Mouse (Mus musculus): ENCODE measurements at regions not wholly inside any gene's neighbourhood (a gene's known extent, or its start where the extent isn't known, plus 50 kb on each side); places are given as distances from the start of the nearest gene placed in this dataset.
A peak's percentile ranks its signal among the peaks of the same experiment; 100 is the strongest.
"Not testable (repeated sequence)": the region's sequence is repeated elsewhere in the genome, so short reads cannot be mapped to it uniquely, and the experiment has no call there.

DNA sequence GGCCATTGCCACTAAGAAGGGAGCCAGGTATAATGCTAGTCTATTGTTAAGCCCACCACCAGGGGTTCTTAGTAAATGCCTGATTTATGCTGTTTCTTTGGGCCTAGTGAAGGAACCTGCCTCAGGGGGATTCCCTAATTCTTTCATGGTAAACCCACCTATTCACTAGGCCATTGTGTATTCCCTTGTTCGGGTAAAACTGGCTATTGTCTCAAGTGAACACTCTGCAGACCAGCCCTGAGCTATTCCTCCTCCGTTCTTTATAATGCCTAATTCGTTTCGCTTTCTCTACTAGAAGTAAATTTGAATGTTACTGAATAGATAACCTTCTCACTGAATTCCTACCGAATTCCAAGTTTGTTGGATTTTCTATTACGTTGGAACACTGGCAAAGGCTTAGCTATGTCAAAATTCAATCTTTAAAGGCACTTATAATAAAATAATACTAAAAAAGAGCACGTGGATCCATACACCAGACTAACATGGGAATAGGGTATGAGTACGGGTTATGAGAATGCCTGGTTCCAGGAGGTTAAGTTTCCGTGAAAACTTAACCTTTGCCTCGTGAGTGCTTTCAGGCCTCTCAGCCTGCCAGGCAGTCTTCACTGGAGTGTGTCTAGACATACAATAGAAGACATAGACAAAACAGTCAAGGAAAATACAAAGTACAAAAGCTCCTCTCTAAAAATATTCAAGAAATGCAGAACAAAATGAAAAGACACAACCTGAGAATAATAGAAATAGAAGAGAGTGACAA lies 536.8 kb upstream of the Cntn5 start:
- DNase-seq (ENCODE audit: extremely low read depth, insufficient read length, low spot score), result not testable (repeated sequence)

DNA sequence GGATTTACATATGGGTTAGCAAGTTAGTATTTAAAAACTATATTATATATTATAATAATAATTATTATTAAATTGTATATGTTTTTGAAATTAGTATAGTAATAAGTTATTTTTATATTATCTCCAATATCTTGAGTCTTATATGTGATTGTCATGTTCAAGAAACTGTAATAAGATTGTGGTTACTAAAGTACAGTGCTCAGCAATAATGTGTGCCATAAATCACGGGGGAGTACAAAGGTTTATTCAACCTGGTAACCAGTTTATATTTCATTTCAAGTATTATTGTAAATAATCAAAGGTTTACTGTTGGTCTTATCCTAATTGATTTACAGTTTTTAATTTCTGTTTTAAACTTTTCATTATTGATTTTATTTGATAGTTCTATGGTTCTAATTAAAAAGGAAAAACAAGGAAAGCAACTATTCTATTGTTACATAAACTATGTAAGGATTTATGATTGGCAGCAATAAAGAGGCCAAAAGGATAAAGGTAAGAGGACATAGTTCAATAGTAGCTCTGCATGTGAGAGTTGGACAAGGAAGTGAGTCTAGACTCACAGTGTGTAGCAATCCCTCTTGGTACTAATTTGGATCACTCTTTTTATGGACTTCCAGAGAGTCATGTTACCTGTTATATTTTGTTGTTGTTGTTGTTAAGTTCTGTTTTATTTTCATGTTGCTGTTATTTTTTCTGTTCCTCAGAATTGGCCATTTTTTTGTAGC lies 532.0 kb upstream of the Cntn5 start:
- no peak for DNase-seq (ENCODE audit: extremely low read depth, insufficient read length, low spot score)

GRCm38 (mm10) chr9:11436014-11436413 lies 531.4 kb upstream of the Cntn5 start:
- no peak for DNase-seq (ENCODE audit: extremely low read depth, insufficient read length, low spot score)

GRCm38 (mm10) chr9:11435019-11435418 lies 530.4 kb upstream of the Cntn5 start:
- peak; percentile 44 for DNase-seq (ENCODE audit: extremely low read depth, insufficient read length, low spot score)

GRCm38 (mm10) chr9:11426473-11426872 lies 521.9 kb upstream of the Cntn5 start:
- no peak for DNase-seq (ENCODE audit: extremely low read depth, insufficient read length, low spot score)

GRCm38 (mm10) chr9:11396829-11397228 lies 492.3 kb upstream of the Cntn5 start:
- no peak for DNase-seq (ENCODE audit: extremely low read depth, insufficient read length, low spot score)

- no peak for DNase-seq (ENCODE audit: extremely low read depth, insufficient read length, low spot score)
Measured at GRCm38 (mm10) chr9:11381648-11382075, 477.1 kb upstream of the Cntn5 start.

- peak; percentile 84 for DNase-seq (ENCODE audit: extremely low read depth, insufficient read length, low spot score)
Measured at GRCm38 (mm10) chr9:11380531-11380930, 476.0 kb upstream of the Cntn5 start.

DNA sequence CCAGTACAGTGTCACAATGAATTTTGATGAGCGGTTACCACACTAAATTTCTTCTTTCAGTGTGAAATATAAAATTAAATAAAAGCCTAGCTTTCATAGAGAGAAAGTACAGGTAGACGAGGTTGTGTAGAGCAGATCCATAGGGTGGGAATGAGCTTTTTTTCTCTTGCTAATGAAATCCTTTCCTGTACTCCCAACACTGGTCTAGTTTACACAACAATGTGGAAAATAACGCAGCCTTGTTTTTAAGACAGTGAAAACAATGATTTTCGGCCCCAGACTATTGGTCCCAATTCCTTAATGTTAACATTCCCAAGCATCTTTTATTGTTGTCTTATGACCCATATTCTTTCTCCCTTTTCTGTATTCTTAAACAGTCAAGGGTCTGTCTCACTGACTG lies 473.5 kb upstream of the Cntn5 start:
- no peak for DNase-seq (ENCODE audit: extremely low read depth, insufficient read length, low spot score)

- no peak for DNase-seq (ENCODE audit: extremely low read depth, insufficient read length, low spot score)
Measured at GRCm38 (mm10) chr9:11377586-11377985, 473.0 kb upstream of the Cntn5 start.

DNA sequence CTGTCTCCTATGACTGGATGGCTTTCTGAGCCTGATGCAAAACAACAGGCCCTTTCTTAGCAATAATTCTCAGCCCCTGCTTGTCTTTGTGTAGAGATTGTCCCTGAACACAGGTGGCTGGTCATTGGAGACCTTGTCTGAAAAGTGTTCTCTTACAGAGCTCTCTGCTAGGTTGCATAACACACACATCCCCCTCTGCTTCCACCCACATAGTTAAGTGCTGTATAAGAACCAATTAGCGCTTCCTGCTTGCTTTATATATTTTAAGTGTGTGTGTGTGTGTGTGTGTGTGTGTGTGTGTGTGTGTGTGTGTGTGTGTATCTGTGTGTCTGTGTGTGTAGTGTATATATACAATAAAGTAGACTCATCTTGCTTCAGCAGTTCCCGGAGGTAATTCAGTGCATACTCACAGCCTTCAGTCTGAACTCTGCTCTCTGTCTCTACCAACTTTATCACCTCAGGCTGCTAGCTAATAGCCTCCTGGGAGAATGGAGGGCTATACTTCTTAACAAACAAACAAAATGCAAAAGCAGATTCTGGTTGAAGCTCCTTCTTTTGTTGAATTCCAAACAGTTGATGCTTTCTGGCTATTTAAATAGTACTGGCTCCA lies 468.8 kb upstream of the Cntn5 start:
- DNase-seq (ENCODE audit: extremely low read depth, insufficient read length, low spot score), result no peak

GRCm38 (mm10) chr9:11368056-11368455 lies 463.5 kb upstream of the Cntn5 start:
- no peak for DNase-seq (ENCODE audit: extremely low read depth, insufficient read length, low spot score)

DNA sequence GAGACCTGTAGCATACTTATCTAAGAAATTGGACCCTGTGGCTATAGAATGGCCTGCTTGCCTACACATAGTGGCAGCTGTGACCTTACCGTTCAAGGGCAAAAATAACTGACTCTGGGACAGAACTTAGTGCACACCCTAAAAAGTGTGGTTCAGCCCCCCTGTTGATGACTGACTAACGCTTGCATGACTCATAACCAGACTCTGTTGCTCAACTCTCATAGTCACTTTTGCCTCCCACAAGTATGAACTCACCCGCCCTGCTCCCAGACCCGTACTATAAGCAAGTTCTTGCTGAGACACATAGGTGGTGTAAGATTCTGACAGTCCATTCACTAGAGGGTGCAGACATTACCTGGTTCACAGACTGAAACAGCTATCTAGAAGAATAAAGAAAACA lies 424.3 kb upstream of the Cntn5 start:
- DNase-seq (ENCODE audit: extremely low read depth, insufficient read length, low spot score), result peak; percentile 68

DNA sequence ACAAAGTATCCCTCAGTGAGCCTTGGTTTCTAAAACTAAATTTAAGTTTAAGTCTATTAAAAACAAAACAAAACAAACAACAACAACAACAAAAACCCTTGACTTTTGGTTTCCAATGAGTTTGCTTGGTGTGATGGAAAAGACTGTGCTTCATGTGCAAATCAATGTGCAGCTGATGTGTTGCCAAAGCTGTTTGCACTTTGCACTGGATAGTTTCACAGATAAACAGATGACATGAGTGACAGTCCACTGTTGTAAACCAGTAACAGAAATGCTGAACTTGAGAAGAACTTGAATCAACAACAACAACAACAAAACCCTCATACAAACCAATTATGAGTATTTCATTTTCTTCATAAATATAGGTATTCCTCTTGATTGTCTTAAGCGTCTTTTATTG lies 412.6 kb upstream of the Cntn5 start:
- no peak for DNase-seq (ENCODE audit: extremely low read depth, insufficient read length, low spot score)

DNA sequence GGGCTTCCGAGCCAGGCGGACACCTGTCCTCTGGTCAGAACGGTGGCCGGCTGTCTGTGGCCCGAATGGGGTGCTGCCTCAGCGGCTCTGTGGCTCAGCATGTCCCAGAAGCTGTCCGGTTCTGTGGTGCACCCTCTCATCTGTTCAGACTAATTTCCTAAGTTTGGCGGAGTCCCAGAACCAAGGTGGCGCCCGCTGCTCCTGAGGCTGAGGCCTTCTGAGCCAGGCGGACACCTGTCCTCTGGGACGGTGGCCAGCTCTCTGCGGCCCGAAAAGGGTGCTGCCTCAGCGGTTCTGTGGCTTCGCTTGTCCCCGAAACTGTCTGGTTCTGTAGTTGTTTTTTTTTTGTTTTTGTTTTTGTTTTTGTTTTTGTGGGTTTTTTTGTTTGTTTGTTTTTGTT lies 392.5 kb upstream of the Cntn5 start:
- not testable (repeated sequence) for DNase-seq (ENCODE audit: extremely low read depth, insufficient read length, low spot score)

GRCm38 (mm10) chr9:11285135-11285534 lies 380.6 kb upstream of the Cntn5 start:
- no peak for DNase-seq (ENCODE audit: extremely low read depth, insufficient read length, low spot score)

DNA sequence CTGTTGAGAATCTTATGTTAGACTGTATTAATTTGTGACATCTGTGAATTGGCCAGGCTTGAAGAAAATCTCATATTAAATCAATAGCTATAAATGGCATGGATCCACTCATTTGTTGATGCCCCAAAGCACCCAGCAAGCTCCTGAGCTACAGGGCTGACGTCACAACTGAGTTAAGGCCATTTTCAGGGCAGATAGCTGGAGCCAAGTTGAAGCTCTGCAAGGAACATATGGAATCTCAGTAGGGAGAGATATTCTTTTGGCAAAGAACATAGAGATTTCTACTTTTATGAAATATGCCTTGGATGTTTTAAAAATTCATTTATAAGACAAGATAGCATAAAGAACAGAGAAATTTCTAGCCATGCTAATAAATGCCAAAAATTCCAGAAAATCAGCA lies 380.0 kb upstream of the Cntn5 start:
- DNase-seq (ENCODE audit: extremely low read depth, insufficient read length, low spot score), result no peak

GRCm38 (mm10) chr9:11279409-11280127 lies 375.0 kb upstream of the Cntn5 start:
- DNase-seq (ENCODE audit: extremely low read depth, insufficient read length, low spot score), result no peak

GRCm38 (mm10) chr9:11277810-11278209 lies 373.2 kb upstream of the Cntn5 start:
- DNase-seq (ENCODE audit: extremely low read depth, insufficient read length, low spot score), result peak; percentile 11

- DNase-seq (ENCODE audit: extremely low read depth, insufficient read length, low spot score), result no peak
Measured at GRCm38 (mm10) chr9:11276966-11277365, 372.4 kb upstream of the Cntn5 start.

DNA sequence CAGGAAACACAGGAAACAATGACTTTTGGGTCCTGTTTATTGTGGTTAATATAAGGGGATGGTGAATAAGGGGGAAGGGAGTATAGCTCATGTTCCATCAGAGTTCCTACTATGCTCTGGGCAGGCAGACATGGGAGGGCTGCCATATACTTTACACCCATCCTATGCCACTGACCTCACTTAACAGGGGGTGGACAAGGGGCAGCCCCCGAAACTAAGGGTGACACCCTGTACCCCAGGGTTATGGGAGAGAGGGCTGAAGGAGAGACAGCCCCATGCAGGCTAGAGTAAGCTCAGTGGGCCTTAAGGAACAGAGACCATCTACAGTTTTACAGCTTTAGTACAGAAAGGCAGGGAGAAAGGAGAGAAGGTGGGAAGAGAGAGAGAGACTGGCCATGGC lies 352.3 kb upstream of the Cntn5 start:
- no peak for DNase-seq (ENCODE audit: extremely low read depth, insufficient read length, low spot score)

Measured in 3134 (cell line).